Mouse (Mus musculus): ENCODE results near the gene Armc2. TPM values are rescaled to one million over a fixed set of nuclear protein-coding genes. Genes with fewer than 3 reads are reported as not detected.

The Armc2 gene
- polyA plus RNA-seq, 1 experiment from 2014 or later, result 0.06 TPM

DNA sequence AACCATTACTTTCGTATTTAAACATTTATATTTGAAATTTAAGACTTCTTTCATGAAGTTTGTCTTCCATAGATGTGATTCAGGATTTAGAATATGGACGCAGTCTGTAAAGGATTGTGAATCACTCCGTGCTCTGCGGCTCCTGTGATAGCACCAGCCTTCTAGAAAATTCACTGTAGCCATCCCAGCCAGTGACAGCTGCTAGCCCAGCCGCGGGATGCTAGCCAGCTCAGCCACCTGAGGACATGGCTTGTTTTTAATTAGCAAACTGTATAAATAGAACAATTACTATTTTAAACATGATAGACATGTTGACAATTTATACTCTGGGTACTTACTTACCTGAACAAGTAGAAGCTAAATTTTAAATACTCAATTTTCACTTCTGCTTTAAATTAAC is 116.4 kb downstream of the Armc2 start:
- no peaks in the 10 kb centered on the region for H3K27me3 ChIP-seq
- H3K4me3 ChIP-seq (replicated peaks), result no peak overlapping the region
- H3K4me2 ChIP-seq, result no peak overlapping the region
- peaks cover 83% of the 10 kb centered on the region for H3K36me3 ChIP-seq (replicated peaks)
- no peaks in the 10 kb centered on the region for H3K9me3 ChIP-seq (replicated peaks)
- no peaks in the 10 kb centered on the region for H3K4me1 ChIP-seq (replicated peaks)
- no peak overlapping the region for H3K27ac ChIP-seq (replicated peaks)
- no peak for ATAC-seq (ENCODE audit: insufficient read depth)
- H3K9ac ChIP-seq, result no peak overlapping the region
- 87% methylated on average over 6 of the region's 6 CpGs for WGBS (ENCODE audit: insufficient replicate concordance)

DNA sequence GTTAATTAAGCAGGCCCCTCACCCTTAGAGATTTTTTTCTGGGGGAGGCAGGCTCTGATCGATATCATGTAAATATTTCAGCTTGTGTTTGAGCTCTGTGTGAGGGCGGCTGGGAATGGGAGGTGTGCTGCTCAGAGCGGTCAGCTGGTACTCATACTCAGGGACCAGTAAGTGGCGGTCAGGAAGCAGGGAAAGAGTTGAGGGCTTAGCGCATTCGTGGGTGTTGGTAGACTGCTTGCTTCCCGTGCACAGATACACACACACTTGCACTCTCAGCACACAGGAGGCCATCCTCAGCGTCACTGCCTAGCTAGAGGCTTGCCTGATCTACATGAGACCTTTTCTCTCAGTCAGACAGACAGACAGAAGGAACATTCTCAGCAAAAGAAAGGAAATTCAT is 116.8 kb downstream of the Armc2 start:
- no peak overlapping the region for H3K9ac ChIP-seq
- no peaks in the 10 kb centered on the region for H3K9me3 ChIP-seq (replicated peaks)
- WGBS (ENCODE audit: insufficient replicate concordance), result 87% methylated on average over 8 of the region's 8 CpGs
- H3K4me3 ChIP-seq (replicated peaks), result no peak overlapping the region
- no peak for ATAC-seq (ENCODE audit: insufficient read depth)
- H3K4me1 ChIP-seq (replicated peaks), result no peaks in the 10 kb centered on the region
- H3K4me2 ChIP-seq, result no peak overlapping the region
- no peak overlapping the region for H3K27ac ChIP-seq (replicated peaks)
- no peaks in the 10 kb centered on the region for H3K27me3 ChIP-seq
- H3K36me3 ChIP-seq (replicated peaks), result peaks cover 83% of the 10 kb centered on the region

DNA sequence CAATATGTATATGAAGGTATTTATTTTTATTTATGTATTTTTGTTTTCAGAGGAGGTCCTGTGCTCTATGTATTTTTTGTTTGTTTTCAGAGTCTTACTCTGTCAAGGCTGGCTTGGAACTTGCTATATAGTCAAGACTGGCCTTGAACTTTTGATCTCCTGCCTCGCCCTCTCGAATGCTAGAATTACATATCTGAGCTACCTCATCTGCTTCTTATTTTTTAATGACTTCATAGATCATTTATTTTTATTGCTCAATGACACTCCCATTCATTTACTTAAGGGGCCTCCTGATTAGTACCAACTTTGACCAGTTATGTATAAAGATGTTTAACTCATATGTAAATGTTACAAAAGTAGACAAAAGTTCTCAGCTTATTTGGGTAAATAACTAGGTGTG is 121.4 kb downstream of the Armc2 start:
- H3K4me3 ChIP-seq (replicated peaks), result no peak overlapping the region
- H3K27ac ChIP-seq (replicated peaks), result no peak overlapping the region
- H3K4me1 ChIP-seq (replicated peaks), result peaks cover 14% of the 10 kb centered on the region; the same call in 1 of the 2 replicates
- no peaks in the 10 kb centered on the region for H3K9me3 ChIP-seq (replicated peaks)
- H3K4me2 ChIP-seq, result no peak overlapping the region
- WGBS (ENCODE audit: insufficient replicate concordance), result 79% methylated on average over 2 of the region's 2 CpGs
- no peaks in the 10 kb centered on the region for H3K27me3 ChIP-seq
- peaks cover 59% of the 10 kb centered on the region for H3K36me3 ChIP-seq (replicated peaks)
- no peak for ATAC-seq (ENCODE audit: insufficient read depth)
- H3K9ac ChIP-seq, result no peak overlapping the region

DNA sequence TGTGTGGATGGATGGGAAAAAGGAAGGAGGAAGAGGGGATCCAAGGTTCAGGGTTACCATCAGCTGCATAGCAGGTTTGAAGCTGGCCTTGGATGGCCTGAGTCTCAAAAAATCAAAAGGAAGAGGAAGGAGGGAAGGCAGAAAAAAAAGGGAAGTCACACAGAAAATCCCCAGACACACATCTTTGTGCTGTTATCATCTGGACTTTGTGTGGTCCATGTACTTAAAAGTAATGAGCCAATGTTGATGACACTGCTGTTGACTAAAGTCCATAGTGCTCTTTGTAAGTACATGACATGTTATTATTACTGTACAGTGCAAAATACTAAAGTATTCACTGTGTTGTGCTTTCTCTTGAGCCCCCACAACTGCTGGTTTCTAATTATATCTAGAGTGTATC is 121.8 kb downstream of the Armc2 start:
- no peak overlapping the region for H3K4me2 ChIP-seq
- H3K27me3 ChIP-seq, result no peaks in the 10 kb centered on the region
- no peak overlapping the region for H3K9ac ChIP-seq
- H3K27ac ChIP-seq (replicated peaks), result no peak overlapping the region
- ATAC-seq (ENCODE audit: insufficient read depth), result no peak
- H3K4me3 ChIP-seq (replicated peaks), result no peak overlapping the region
- H3K36me3 ChIP-seq (replicated peaks), result peaks cover 55% of the 10 kb centered on the region
- no peaks in the 10 kb centered on the region for H3K9me3 ChIP-seq (replicated peaks)
- peaks cover 14% of the 10 kb centered on the region; the same call in 1 of the 2 replicates for H3K4me1 ChIP-seq (replicated peaks)

DNA sequence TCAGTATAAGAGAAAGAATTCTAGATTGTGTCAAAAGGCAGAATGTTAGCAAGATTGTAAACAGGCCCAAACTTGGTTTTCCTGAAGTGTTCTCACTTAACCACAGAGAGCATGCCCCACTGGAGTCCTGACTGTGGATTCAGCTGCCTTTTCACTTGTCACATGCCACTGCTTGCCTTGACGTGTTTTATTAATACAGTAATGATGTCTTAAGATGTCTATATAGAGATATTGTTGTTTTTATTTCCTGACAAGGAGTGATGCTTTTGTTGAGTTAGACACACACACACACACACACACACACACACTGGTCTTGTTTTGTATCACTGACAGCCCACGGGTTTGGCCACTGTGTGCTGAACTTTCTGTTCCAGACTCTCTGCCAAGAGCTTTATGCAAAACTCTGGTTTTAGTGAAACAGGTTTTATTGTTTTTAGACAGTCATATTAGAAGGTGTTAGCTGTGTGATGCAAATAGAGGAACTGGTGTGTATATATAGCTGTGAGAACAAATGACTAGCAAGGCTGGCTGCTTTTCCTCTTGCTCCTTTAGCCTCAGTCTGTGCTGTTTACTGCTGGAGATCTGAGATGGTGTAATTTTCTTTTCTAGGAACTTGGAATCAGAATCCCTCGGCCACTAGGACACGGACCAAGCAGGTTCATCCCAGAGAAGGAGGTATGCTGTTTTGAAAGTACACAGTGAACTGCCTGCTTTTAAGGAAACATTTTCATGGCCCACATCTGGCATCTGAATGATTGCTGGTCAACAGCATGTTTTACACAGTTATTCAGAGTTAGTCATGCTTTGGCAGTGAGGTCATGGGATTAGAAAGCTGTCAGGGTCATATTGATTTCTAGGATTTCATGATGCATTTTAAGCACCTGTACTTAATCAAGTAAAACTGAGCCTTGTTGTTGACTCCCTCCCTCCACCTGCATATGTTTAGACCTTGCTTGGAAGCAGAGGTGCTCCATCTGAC is 124.5 kb downstream of the Armc2 start:
- ATAC-seq (ENCODE audit: insufficient read depth), result no peak
- Histone ChIP-seq H3K4me1 (replicated peaks) (peaks cover 28% of the 10 kb centered on the region), H3K27ac (replicated peaks) (0 out of 2 replicates have a peak overlapping the region, but pooled peaks have one; percentile 19), H3K36me3 (replicated peaks) (peaks cover 33% of the 10 kb centered on the region), H3K9me3 (replicated peaks) (no peaks in the 10 kb centered on the region), H3K27me3 (no peaks in the 10 kb centered on the region), H3K9ac (no peak overlapping the region), H3K4me2 (no peak overlapping the region), H3K4me3 (replicated peaks) (no peak overlapping the region)
- 49% methylated on average over 4 of the region's 4 CpGs for WGBS (ENCODE audit: insufficient replicate concordance)

DNA sequence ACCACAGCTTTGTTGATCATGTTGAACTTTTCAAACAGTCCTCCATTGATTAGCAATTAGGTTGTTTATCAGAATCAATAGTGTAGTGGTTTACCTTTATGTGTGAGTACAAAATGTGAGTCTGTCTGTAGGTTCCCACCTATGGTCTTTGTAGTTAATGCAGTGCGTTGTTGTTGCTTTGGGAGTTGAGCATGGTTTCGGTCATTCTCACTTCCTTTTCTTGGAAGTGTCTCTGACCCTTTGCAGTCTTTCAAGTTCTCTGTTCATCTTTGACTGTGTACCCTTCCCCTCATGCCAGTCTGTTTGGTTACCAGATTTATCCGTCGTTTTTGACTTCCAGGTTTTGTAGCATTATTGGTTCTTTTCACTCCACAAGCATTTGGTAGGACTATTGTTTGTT is 126.9 kb downstream of the Armc2 start:
- no peak for ATAC-seq (ENCODE audit: insufficient read depth)
- peaks cover 41% of the 10 kb centered on the region for H3K4me1 ChIP-seq (replicated peaks)

DNA sequence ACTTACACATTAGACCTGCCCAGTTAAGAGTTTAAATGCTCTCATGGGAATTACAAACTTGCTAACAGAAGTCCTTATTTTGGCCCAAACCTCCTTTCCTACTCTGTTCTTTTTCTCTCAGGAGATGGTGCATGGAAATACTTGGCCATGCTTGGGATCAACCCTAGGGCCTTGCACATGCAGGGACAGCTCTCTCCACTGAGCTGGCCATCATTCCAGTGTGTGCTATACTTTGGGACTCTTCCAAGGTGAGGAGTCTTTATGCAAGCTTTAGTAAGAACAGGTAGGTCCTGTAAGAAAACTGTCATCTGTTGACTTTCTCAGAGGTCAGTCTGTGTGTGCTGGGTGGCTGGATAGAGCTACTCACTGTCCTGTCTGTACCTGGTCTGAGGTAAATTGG is 127.7 kb downstream of the Armc2 start:
- no peak for ATAC-seq (ENCODE audit: insufficient read depth)
- Histone ChIP-seq H3K27ac (replicated peaks) (no peak overlapping the region), H3K4me1 (replicated peaks) (peaks cover 39% of the 10 kb centered on the region), H3K9me3 (replicated peaks) (no peaks in the 10 kb centered on the region), H3K4me2 (no peak overlapping the region), H3K36me3 (replicated peaks) (peaks cover 10% of the 10 kb centered on the region), H3K27me3 (no peaks in the 10 kb centered on the region), H3K9ac (no peak overlapping the region), H3K4me3 (replicated peaks) (no peak overlapping the region)

More for the DNA sequence above, 126.9 kb downstream of the Armc2 start:
- H3K9ac ChIP-seq, result no peak overlapping the region
- no peaks in the 10 kb centered on the region for H3K9me3 ChIP-seq (replicated peaks)
- H3K27me3 ChIP-seq, result no peaks in the 10 kb centered on the region
- no peak overlapping the region for H3K27ac ChIP-seq (replicated peaks)
- H3K4me3 ChIP-seq (replicated peaks), result no peak overlapping the region
- H3K4me2 ChIP-seq, result no peak overlapping the region
- H3K36me3 ChIP-seq (replicated peaks), result peaks cover 16% of the 10 kb centered on the region
- WGBS (ENCODE audit: insufficient replicate concordance), result 73% methylated on average over 4 of the region's 4 CpGs

DNA sequence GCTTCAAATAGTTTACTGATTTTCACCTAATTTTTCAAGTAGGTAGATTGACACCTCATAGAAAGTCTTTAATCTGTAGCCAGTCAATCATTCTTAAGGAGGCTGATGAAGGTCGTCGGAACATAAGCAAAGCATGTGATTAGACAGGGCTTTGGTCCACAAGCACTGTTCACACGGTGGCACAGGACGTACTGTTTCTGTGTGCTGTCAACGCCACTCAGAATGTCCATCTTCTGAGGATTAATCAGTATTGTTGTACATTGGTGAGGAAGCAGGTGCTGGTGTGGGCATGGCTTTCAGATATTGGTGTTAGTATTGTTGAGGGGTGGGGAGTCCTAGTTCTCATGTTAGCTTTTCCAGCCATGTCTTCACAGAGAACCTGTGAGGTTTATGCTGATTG is 128.7 kb downstream of the Armc2 start:
- peaks cover 39% of the 10 kb centered on the region for H3K4me1 ChIP-seq (replicated peaks)
- ATAC-seq (ENCODE audit: insufficient read depth), result no peak
- 70% methylated on average over 5 of the region's 5 CpGs for WGBS (ENCODE audit: insufficient replicate concordance)
- H3K36me3 ChIP-seq (replicated peaks), result peaks cover 8% of the 10 kb centered on the region
- H3K27me3 ChIP-seq, result no peaks in the 10 kb centered on the region
- H3K9ac ChIP-seq, result no peak overlapping the region
- H3K4me2 ChIP-seq, result peak overlapping the region; percentile 38
- no peaks in the 10 kb centered on the region for H3K9me3 ChIP-seq (replicated peaks)
- no peak overlapping the region for H3K27ac ChIP-seq (replicated peaks)
- H3K4me3 ChIP-seq (replicated peaks), result peak overlapping the region; percentile 12

DNA sequence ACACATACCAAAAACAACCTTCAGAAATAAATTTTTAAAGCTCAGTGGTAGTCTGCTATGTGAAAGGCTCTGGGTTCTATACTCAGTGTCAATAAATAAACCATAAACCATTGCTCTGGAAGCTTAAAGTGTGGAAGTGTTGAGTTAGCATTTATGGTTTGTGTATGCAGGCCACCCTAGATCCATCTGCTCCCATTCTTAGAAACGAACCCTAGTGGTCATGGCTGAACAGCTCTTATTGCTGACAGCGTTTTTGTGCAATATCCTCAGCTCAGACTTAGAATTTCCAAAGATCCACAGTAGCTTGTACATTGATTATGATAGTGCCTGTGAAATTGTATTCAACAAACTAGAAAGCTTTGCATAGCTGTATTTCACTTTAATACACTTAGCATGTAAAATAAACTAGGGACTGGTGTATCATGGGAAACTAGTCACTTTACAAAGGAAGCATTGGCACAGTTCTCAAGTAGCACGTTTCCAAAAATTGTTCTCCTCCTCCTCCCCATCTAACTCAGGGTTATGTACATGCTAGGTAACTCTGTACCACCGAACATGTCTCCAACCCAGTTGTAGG is 129.8 kb downstream of the Armc2 start:
- Histone ChIP-seq H3K27ac (replicated peaks) (peak overlapping the region; percentile 100), H3K4me1 (replicated peaks) (peaks cover 37% of the 10 kb centered on the region), H3K4me2 (peak overlapping the region; percentile 84), H3K4me3 (replicated peaks) (peak overlapping the region; percentile 86), H3K36me3 (replicated peaks) (no peaks in the 10 kb centered on the region), H3K9me3 (replicated peaks) (no peaks in the 10 kb centered on the region), H3K27me3 (no peaks in the 10 kb centered on the region), H3K9ac (peak overlapping the region; percentile 95)
- ATAC-seq (ENCODE audit: insufficient read depth), result no peak
- 16% methylated on average over 4 of the region's 4 CpGs for WGBS (ENCODE audit: insufficient replicate concordance)

DNA sequence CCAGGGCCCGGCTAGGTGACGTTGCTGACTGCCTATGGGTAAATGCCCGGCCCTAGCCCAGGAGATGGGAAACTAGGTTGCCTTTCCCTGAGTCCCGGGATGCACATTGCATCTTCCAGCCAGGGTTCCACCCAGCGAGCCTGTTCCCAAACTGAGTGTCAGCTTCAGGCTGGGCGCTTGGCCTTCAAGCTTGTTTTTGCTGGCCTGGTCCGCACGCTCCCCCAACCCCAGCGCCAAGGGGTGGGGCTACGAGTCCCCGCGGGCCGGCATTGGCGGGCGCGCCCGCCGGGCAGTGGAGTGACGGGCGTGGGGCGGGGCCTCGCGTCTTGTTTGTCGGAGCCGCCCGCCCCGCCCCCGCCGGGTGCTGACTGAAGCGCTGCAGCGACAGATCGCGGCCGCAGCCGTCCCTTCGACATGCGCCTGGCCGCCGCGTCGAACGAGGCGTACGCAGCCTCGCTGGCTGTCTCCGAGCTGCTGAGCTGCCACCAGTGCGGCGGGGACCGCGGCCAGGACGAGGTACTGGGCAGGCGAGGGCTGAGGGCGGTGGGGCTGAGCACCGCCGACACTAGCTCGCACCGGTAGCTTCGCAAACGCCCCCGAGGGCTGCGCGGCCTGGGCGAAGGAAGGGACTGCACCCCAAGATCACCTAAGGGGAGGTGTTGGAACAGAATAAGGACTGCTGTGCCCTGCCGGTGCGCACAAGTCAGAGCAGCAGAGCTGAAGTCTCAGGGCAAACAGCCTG is 131.0 kb downstream of the Armc2 start:
- Histone ChIP-seq H3K4me3 (replicated peaks) (peak overlapping the region; percentile 86), H3K27me3 (no peaks in the 10 kb centered on the region), H3K27ac (replicated peaks) (peak overlapping the region; percentile 100), H3K4me1 (replicated peaks) (peaks cover 37% of the 10 kb centered on the region), H3K9me3 (replicated peaks) (no peaks in the 10 kb centered on the region), H3K36me3 (replicated peaks) (no peaks in the 10 kb centered on the region), H3K4me2 (peak overlapping the region; percentile 84), H3K9ac (peak overlapping the region; percentile 95)
- WGBS (ENCODE audit: insufficient replicate concordance), result 1% methylated on average over 65 of the region's 65 CpGs
- peak; percentile 96 for ATAC-seq (ENCODE audit: insufficient read depth)

Measured in liver, embryonic 15.5 days (tissue).